Mouse (Mus musculus): Measurements from ENCODE around the gene Map7d2. TPM values are rescaled to one million over a fixed set of nuclear protein-coding genes. Genes with fewer than 3 reads are reported as not detected.
A peak's percentile ranks its signal among the peaks of the same experiment; 100 is the strongest.

Map7d2 gene
- polyA plus RNA-seq, 1 experiment = 53.9 TPM

GRCm38 (mm10) chrX:159532811-159533462 is 118.6 kb downstream of the Map7d2 start:
- H3K27ac ChIP-seq (ENCODE audit: insufficient read depth, low read length) = peak overlapping the region; percentile 62; the same call in 1 of the 2 replicates
- no peaks in the 10 kb centered on the region for H3K4me1 ChIP-seq (ENCODE audit: control insufficient read depth, insufficient read depth, low read length)
- TF ChIP-seq CTCF (IDR thresholded peaks at IDR 0.05; ENCODE audit: extremely low read depth, insufficient read depth, low read length) (no peak), POLR2A (IDR thresholded peaks at IDR 0.05; ENCODE audit: extremely low read depth, insufficient read depth, low read length) (no peak)
- H3K4me3 ChIP-seq (ENCODE audit: insufficient read depth, low read length) = peak overlapping the region; percentile 62

GRCm38 (mm10) chrX:159541936-159542335 is 127.6 kb downstream of the Map7d2 start:
- no peaks in the 10 kb centered on the region for H3K4me1 ChIP-seq (ENCODE audit: control insufficient read depth, insufficient read depth, low read length)
- H3K4me3 ChIP-seq (ENCODE audit: insufficient read depth, low read length) = no peak overlapping the region
- H3K27ac ChIP-seq (ENCODE audit: insufficient read depth, low read length) = no peak overlapping the region
- TF ChIP-seq POLR2A (IDR thresholded peaks at IDR 0.05; ENCODE audit: extremely low read depth, insufficient read depth, low read length) = no peak
- TF ChIP-seq CTCF (IDR thresholded peaks at IDR 0.05; ENCODE audit: extremely low read depth, insufficient read depth, low read length) = no peak

- H3K4me1 ChIP-seq (ENCODE audit: control insufficient read depth, insufficient read depth, low read length) = no peaks in the 10 kb centered on the region
- no peak overlapping the region for H3K27ac ChIP-seq (ENCODE audit: insufficient read depth, low read length)
- TF ChIP-seq CTCF (IDR thresholded peaks at IDR 0.05; ENCODE audit: extremely low read depth, insufficient read depth, low read length) = no peak
- no peak for TF ChIP-seq POLR2A (IDR thresholded peaks at IDR 0.05; ENCODE audit: extremely low read depth, insufficient read depth, low read length)
- H3K4me3 ChIP-seq (ENCODE audit: insufficient read depth, low read length) = no peak overlapping the region
Measured at GRCm38 (mm10) chrX:159547093-159547492, 132.7 kb downstream of the Map7d2 start.

Other genes with a start within 250 kb of the Map7d2 start
- gene Rps6ka3, start 204.3 kb upstream of the Map7d2 start, polyA plus RNA-seq (2012; rRNA removed) = 23.2 and 23.9 TPM in 2 replicates
- gene Eif1ax, start 42.4 kb upstream of the Map7d2 start, polyA plus RNA-seq (2012; rRNA removed) = 50.3 and 61.3 TPM in 2 replicates
- 9.2 and 10.1 TPM in 2 replicates for gene Bclaf3, start 112.1 kb downstream of the Map7d2 start, polyA plus RNA-seq (2012; rRNA removed)
- 31.2 and 32.0 TPM in 2 replicates for gene Sh3kbp1, start 212.7 kb downstream of the Map7d2 start, polyA plus RNA-seq (2012; rRNA removed)

Measured in cortical plate, adult 2 months (tissue).